Mouse (Mus musculus) right cerebral cortex, postnatal 10 days (tissue): ENCODE measurements at regions not wholly inside any gene's neighbourhood (a gene's known extent, or its start where the extent isn't known, plus 50 kb on each side); places are given as distances from the start of the nearest gene placed in this dataset.
"Not testable (repeated sequence)": the region's sequence is repeated elsewhere in the genome, so short reads cannot be mapped to it uniquely, and the experiment has no call there.

Experiments
- DNase-seq, 2 experiments: peaks; one replicate each; pipeline ENCODE4 v3.0.0; 2021; ENCODE audit warnings: low spot score in 2 of 2

DNA sequence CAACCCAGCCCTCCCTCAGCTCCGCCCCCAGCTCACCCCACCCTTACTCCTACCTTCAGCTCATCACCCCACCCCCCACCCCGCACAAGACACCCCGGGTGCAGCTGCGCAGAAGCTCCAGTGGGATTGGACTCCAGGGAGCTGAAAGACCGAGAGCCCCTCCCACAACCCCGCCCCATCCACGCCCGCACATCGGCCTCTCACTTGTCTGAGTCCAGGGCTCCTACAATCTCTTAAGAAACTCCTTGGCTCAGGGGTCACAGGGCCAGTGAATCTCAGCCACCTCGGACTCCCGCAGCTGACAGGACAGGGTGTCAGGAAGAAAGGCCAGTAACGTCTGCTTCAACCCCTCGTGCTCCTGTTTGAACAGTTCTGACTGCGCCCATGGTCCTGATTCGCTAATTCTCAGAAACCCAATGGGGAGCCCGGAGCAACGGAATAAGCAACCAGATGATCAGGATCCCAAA lies 120.7 kb downstream of the Map1s start:
- peak in 1 of 2 experiments; percentile 14 for DNase-seq

DNA sequence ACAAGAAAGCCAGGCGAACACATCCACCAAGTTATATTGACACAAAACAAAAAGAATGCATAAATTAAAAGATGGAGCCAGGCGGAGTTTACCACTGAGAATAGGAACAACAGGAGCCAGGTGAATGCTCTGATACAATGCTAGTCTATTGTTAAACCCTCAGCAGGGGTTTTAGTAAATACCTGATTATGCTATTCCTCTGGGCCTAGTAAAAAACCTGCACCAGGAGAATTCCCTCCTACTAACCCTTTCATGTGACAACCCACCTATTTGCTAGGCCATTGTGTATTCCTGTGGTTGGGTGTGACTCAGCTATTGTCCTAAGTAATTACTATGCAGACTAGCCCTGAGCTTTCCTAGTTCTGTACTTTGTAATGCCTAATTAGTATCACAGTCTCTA lies 122.8 kb downstream of the Map1s start:
- DNase-seq: not testable (repeated sequence)
